Mouse (Mus musculus) liver, embryonic 12.5 days (tissue): ENCODE results near the gene Lrrc19. TPM values are rescaled to one million over a fixed set of nuclear protein-coding genes. Genes with fewer than 3 reads are reported as not detected.

Experiments
- microRNA counts: library from miRNA; unstranded; fragments of <30 nt; microRNA quantifications from one replicate; lab custom pipeline; 2017
- microRNA-seq: library from miRNA; unstranded; fragments of <30 nt; microRNA quantifications from one replicate; pipeline ENCODE4, GENCODE M21; 2017
- polyA plus RNA-seq: library from polyadenylated mRNA; unstranded; fragments of >200 nt; fragmentation: Nextera tagmentation; extraction: Ambion mirVana; gene quantifications from 2 replicates; pipeline ENCODE4 v1.2.1, GENCODE M21; 2016

Lrrc19 gene
- polyA plus RNA-seq, 1 experiment from 2014 or later: 0.15 TPM

MicroRNA genes within 50 kb of the gene (microRNA counts, 519-probe panel; counts per million panel counts)
- 4,159 counts per million, percentile 79 among the panel's probes with 10 or more counts for microRNA mmu-miR-872 (lab: Ali Mortazavi, UCI)

Small RNA genes lying within 50 kb of the gene (microRNA-seq; reads per million reads assigned to microRNA genes)
- gene Mir872: 1,463 reads per million, percentile 78 among the genes with 10 or more reads in this experiment

Other genes with a start within 250 kb of the Lrrc19 start
- 0.26 TPM in 1 of 2 replicates, not detected in the other for gene Gm10306, start 93.6 kb downstream of the Lrrc19 start, polyA plus RNA-seq
- 18.2 and 18.8 TPM in 2 replicates for gene Caap1, start 93.3 kb downstream of the Lrrc19 start, polyA plus RNA-seq
- 58.9 and 59.7 TPM in 2 replicates for gene Plaa, start 46.9 kb downstream of the Lrrc19 start, polyA plus RNA-seq
- 6.1 and 6.9 TPM in 2 replicates for gene Ift74, start 35.7 kb downstream of the Lrrc19 start, polyA plus RNA-seq
- gene Tek, start 89.1 kb upstream of the Lrrc19 start, polyA plus RNA-seq: 8.0 and 8.2 TPM in 2 replicates